Mouse (Mus musculus) right cerebral cortex, postnatal 25 days (tissue): ENCODE measurements around the gene Melk.

Source experiments
- DNase-seq: peaks from one replicate; pipeline ENCODE4 v3.0.0; 2022

The Melk gene

DNA sequence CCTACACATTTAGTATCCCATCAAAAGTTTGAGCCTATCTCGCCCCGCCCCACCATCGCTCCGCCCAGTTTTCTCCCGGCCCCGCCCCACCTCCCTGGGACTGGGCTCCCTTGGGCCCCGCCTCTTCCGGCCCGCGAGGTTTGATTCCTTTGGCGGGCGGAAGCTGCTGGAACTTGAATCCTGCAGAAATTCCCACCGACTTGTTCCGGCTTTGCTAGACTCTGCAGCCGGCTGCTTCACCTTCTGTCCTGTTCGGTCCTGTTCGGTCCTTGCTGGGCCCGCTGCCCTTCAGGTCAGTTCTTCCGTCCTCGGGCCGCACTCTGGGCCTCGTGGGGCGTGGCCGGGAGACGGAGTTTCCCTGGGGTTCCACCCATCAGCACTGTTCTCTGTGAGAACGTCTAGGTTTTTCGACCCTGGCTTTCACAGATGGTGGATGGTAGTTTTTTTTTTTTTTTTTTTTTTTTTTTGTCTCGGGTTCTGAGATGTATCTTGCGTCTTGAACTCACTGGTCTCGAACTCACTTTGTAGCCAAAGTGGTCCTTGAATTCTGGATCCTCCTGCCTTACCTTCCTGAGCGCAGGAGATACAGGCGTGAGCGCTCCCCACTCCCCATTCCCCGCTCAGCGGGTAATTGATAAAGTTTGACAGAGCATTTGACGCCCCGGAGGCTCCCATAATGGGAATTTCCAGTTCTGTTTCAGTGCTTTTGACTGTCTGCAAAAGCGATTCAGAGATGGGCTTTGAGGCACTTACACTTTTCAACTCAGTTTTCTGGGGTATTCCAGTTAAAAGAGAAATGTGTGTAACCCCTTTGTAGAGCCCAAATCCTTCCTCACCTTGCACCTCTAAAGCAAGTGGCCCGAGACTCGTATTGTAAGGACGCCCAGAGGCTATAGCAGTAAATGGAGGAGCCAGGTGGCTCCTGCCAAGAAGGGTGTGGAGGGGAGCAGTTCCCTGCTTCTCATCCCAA is at the start of gene Melk:
Gene Melk, plus strand, starts transcription at position 96 of the 970 bp plus-strand sequence.
- DNase-seq: peak; percentile 52

DNA sequence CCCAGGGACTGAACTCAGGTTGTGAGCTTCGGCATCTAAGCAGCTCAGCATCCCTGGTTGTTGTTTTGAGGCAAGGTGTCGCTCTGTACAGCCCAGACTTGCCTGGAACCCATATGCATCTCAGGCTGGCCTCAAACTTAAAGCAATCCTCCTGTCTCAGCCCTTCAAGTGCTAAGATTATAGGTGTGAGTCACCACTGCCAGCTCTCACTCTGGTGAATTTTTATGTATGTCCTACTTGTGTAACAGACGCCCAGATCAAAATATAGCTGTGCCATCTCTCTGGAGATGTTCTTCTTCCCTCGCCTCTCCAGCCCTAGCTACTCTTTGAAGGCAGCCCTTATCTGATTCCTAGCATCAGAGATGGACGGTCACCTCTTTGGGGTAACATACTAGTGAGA is 49.2 kb upstream of the Melk start:
- peak; percentile 21 for DNase-seq

DNA sequence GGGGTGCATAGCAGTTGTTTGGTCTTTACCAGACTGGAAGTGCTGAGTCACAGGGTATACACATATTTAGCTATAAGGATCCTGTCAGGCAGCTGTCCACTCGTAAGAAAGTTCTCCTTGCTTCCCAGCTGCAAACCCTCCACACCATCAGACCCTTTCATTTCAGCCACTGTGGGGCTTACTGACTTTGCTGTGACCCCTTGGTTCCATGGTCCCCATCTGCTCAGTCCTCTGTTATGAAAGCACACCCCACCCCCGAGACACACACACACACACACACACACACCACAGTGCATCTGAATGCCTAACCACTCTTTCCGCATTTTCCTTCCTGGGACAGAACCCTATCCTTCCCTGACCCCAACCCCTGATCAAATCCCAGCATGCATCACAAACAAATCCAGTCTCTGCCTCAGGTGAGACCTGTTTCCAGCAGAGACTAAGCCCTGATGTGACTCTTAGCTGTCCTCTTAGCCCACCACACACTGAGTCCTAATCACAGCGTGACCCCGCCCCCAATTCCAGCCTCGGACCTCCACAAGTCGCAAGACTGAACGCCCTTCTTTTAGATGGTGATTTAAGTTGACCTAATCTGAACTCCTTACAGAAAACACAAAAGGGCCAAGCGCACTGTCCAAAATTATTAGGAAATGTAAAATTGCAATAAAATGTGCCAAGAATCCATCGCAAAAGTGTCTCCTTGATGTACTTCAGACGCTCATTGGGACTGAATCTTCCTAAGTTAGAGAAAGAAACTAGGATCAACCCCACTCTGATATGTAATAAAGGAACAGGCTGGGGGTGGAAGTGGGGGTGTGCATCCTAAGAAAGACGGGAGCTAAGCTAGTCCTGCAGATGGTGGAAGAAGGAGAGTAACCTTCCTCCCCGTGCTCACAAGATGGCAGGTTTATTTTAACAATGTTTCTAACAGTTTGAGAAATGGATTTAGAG is 48.4 kb upstream of the Melk start:
- DNase-seq: no peak

DNA sequence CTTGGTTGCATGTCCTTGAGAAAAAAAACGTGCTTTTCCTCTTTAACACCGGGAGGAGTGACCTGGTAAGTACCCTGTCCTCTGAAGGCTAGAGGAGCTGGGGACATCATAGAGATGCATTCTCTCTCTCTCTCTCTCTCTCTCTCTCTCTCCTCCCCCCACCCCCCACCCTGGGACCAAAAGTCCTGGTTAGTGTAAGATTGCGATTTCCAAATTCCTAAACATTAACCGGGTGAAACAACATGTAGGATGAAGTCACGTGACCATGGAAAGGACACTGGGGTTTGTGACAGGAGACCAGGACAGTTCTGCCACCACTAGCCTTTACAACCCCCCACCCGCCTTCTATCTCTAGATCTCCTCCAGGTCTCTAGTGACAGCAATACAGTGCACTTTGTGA is 47.5 kb upstream of the Melk start:
- DNase-seq: no peak

DNA sequence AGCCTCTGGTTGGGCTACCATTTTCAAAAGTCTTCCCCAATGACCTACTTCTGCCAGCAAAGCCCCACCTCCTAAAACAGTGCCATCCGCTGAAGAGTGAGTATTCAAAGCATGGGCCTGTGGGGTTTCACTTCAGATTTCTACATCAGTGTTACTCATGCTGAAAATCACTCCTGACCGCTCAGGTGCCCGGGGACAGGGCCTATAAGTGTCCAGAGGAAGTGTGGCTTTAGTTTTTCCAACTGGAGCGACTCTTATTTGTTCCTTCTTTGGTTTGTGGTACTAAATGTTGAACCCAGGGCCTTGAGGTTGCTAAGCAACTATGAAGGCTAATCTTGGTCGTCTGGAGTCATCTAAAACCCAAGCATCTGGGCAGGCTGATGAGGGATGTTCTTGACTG is 46.1 kb upstream of the Melk start:
- DNase-seq: no peak

DNA sequence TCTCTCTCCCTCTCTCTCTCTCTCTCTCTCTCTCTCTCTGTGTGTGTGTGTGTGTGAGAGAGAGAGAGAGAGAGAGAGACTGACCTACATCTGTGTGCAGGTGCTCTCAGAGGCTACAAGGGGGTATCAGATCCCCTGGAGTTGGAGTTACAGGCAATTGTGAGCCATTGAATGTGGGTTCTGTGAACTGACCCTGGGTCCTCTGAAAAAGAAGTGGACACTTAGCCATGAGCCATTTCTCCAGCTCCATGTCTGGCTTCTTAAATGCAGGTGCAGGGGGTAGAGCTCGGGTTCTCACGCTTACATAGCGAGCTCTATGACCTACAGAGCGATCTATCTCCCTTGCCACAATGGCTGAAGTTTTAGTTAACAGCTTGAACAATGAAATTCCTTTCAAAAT is 41.5 kb upstream of the Melk start:
- no peak for DNase-seq

DNA sequence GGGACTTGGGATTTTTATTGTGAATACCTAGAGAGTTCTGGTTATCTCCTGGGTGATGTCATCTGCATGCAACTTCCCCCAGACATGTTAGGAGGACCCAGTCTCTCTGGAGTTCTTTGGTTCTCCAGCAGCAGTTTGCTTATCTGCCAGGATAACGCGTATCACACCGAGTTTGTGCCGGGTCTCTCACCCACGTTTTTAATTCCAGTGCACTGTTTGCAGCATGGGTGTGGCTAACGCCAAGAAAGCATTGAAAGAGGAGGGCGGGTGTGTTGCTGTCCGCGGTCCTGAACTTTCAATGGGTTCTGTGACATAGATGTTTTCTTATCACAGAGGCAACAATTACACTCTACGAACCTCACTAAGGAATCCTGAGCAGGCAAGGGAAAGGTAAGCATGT is 40.4 kb upstream of the Melk start:
- no peak for DNase-seq

DNA sequence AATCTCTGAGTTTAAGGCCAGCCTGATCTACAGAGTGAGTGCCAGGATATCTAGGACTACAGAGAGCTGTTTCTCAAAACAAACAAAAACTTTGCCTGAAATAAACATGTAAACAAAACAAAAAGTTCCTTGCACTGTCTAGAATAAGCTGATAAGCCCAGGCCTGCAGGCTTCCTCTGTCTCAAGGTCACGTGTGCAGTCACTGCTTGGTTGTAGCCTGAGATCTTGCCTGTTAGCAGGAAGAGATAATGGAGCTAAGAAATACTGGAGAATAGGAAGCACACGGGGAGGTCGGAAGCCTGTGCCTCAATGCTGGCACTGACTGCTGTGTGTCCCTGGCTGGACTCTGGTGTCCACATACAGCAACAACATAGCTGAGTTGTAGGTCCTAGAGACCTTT is 35.2 kb upstream of the Melk start:
- no peak for DNase-seq

DNA sequence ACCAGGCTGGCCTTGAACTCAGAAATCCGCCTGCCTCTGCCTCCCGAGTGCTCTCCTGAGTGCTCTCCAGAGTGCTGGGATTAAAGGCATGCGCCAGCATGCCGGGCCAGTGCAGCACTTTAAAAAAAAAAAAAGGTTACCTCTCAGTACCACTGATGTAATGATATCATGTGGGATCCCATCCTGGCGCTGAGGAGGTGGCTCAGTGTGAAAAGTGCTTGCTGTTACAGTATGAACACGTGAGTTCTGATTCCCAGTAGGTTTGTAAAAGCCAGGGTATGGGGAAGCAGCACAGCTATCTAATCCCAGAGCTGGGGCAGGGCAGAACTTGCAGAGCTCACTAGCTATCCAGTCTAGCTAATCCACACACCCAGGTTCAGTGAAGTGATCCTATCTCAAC is 33.2 kb upstream of the Melk start:
- DNase-seq: no peak

DNA sequence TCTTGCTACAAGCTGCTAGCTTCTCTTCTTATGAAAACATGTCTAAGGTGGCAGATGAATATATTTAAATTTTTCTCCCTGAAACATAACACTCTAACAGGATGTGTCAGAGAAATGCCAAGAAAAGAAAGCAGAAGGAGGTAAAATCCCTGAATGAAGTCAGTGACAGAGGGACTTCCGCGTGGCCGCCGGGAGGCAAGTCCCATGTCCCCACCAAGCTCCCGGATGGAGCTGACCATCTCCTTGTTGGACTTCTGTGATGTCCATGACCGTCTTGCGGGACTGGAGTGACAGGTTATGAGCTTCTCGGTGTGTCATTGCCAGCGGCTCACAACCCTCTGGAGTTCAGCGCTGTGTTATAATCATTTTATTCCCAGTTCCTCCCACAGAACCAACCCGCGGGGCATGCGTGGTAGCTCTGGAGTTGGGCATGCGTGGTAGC is 31.3 kb upstream of the Melk start:
- peak; percentile 31 for DNase-seq

DNA sequence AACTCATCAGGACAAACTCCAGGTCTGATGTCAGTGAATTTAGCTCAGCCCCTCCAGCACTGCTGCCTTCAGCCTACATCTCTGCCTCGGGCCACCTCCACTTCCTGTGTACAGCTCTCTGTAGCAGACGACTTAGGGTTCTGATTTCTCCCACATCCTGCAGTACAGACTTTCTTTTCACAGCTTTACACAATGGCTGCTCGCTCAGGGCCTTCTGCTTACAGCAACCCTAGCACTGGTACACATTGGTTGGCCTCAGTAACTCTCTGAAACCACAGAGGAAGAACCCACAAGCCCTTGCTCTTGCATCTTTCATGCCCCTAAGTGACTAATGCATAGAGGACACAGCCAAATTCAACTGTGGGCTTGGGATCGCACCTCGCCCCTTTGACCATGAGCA is 29.5 kb upstream of the Melk start:
- no peak for DNase-seq

DNA sequence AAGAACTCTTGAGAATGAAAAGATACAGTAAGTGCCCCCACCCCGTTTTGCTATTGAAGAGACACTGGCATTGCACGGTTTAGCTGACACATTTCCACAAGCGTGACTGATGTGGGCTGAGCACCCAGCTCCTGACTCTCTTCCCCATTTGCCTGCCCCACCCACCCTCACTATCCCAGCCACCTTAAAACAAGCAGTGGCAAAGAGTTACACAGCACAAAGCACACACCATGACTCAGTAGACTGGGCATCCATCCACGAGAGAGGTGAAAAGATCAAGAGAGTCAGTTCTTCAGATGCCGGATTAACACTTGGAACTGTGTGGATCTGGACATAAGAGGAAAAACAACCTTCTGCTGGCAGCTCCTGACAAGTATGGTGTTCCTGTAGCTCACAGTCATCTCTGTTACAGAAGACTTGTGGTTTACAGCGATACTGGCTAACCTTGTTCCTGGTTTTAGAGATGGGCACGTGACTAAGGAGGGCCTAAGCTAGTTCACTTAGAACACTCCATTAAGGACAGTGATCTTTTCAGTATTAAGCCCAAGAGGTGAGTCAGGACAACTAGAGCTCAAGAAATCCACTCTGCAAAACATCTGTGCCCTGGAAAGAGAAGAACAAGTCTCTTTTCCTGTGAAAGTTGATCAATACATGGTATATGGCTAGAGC is 18.9 kb upstream of the Melk start:
- no peak for DNase-seq

DNA sequence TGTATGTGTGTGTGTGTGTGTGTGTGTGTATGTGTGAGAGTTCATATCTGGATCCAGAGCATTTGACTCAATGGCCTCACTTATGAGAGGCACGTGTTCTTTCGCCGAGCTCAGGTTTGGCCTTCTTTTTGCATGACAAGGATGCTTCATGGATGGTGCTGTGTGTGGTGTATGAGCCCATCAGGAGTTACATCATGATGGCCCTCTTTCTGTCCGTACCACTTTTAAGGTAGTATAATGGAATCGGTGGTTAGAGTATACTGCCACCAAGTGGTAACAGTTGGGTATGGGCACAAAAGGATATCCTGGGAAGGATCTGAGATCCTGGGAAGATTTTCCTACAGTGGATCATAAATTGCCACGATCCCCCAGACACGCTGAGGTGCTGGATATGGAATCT is 8.1 kb upstream of the Melk start:
- DNase-seq: peak; percentile 34

DNA sequence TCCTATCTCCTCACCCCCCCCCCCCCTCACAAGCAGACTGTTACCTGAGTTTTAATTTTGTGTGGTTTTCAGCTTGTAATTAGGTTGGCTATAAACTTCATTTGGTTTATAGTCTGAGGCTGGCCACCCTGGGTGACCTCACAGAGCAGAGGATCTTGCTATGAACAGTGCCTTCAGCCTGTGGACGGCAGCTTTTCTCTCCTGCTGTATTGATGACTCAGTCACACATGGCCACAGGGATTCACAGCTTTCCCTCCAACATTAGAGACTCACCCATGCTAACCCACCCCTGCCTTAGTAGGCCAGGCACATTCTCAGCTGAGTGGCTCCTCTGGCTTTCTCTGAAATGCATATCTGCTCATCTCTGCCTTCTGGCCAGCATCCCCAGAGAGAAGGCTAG is 4.8 kb upstream of the Melk start:
- no peak for DNase-seq

DNA sequence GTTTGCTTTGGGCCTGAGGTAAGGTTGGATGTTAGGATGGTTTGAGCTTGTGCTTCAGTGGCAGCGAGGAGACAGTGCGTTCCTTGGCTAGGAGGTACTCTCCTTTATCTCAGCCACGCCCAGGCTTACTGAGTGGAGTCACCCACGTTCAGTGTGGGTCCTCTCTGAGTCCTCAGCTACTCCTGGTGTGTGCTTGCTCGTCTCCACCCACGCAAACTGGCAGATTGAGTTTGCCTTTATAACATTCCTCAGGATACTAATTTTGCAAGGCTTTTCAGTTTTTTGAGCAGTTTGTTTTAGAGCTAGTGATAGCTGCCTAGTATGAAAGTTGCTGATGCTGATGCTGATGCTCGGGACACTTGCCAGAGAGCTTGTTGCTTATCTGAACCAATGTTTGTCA is 5.9 kb downstream of the Melk start:
- peak; percentile 21 for DNase-seq

DNA sequence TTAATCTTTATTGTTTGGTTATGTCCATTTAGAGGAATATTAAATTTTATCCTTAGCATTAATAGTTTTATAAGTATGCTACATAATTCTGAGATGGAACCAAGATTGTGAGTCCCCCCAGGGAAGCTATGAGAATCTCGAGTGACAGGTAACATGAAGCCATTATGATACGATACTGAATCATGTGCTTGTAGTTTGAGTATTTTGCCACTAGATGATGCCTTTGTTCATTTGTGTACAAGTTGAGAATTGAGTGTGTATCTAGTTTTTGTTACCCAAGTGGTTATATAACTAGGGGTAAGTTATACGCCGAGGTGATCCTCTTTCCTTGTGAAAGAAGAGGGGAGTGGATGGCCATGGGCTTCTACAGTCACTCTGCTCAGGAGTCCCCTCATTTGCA is 9.8 kb downstream of the Melk start:
- no peak for DNase-seq

DNA sequence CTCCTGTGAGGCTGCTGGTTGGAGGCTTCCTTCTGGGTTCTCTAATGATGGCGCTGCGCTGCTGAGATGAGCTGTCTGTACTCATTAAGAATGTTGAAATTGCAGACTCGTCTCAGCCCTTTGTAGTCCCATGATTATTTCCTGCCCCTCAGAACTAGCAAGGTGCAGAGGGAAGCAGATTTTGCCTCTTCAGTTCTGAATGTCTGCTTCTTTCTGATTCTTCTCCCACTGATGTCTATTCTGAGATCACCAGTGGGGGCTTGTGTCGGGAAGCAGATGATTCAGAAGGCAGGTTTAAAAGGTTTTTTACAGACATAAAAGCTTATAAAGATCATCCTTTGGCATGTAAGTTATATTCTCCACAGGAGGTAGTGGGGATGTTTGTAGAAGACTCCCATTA is 10.2 kb downstream of the Melk start:
- no peak for DNase-seq

DNA sequence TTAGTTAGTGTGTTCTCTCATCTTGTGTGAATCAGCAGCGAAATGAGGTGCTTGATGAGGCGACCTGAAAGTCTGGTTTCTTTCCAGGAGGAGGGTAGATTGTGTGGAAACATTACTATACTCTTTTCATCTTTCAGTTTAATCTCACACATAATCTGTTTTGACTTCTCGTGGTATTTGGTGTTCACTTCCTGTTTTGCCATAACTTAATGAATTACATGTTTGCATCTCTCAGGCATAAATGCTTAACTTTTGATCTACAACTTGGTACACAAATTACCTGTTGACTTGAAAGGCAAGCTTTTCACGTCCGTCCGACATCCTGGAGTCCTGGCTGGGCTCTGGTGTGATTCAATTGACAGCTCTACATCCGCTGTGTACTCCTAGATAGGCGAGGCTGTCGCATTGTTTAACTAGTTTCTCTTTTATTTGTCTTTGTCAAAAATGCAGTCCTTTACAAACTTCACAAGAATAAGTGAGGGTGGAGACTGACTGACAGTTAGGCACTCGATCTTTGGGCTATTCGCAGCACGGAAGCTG is 15.7 kb downstream of the Melk start:
- no peak for DNase-seq

DNA sequence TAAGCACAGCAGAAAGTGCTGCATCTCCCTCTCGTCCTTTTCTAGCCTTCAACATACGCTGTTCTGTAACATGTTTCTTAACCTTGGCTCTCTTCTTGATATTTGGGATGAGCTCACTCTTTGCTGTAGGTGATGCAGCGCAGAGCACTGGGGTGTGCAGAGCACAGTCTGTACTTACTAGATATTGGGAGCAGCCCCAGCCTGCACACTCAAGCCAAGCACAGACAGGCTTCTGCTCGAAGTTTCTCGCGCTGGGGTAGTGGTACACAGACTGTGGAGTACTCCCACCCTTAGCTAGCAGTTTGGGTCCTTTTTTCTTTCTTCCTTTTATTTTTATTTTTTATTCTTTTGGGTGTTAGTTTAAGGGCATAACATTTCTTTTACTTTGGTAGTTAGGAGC is 19.8 kb downstream of the Melk start:
- no peak for DNase-seq

DNA sequence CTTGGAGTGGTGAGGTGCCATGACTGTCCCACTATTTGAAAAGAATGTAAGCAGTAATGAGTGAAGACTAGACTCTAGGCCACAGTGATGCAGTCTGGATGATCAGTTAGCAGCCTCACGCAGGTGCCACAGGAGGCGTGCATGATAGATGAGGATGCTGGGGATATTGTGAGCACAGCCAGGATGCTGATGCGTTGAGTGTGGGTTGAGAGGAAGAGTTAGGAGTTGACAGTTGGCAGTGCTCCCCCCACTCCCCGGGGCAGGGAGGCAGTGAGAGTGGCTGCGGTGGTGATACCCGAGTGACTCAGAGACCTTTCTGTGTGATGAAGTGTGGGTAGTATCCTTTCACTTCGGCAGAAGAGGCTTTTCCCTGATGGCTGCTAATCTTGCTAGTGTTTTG is 21.4 kb downstream of the Melk start:
- DNase-seq: no peak

DNA sequence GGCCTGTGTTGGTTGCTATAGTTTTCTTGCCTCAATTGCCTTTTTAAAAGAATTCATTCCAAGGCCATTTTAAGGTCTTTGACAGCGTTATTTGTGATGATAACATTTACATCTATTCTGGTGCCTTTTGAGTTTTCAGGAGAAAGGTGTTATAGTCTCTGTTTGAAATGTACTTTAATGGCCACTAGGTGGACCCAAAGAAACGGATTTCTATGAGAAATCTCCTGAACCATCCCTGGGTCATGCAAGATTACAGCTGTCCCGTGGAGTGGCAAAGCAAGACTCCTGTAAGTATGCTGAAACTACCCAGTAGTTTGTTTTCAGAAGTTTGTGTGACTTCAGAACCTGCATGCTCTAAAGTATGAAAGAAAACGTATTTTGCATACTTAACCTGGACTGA is 24.8 kb downstream of the Melk start:
- no peak for DNase-seq

DNA sequence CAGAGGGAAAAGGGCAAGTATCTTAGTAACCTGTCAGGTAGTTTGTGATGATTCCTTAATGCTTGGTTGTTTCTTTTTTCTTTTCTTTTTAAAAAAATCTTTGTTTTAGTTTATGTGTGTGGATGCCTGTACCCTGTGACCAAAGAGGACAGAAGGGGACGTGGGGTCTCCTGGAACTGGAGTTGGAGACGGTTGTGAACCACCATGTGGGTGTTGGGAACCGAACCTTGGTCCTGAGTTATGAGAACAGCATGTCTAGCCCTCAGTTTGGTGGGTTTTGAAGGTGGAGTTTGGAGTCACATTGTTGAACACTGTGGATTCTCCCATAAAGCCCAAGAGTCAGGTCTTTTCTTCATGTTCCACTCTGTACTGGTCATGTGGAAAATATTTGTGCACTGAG is 26.0 kb downstream of the Melk start:
- DNase-seq: no peak

DNA sequence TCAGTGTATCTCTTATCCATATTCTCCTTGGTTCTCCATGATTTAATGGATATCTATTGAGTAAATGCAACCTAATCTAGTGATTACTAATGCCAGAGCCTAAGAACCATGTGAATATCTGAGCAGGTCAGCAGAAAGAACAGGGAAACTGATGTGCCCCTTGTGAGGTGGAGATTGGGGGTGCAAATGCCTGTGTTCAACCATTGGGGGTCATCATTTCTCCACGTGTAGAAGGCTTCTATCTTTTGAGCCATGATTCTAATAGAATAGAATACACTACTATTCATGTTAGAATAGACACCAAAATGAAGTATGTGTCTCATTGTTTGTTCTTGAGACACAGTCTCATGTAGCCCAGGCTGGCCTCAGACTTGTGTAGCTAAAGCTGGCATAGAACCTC is 27.3 kb downstream of the Melk start:
- no peak for DNase-seq
